Mouse (Mus musculus) limb, embryonic 11.5 days (tissue): ENCODE data around the gene Mmadhc. TPM values are rescaled to one million over a fixed set of nuclear protein-coding genes. Genes with fewer than 3 reads are reported as not detected.

Source experiments
- ATAC-seq: fragments of 200-750 bp; cut with Nextera tagmentation; 2 replicates; pipeline ENCODE4 v1.8.0; 2017; ENCODE audit warnings: low read depth; ENCODE audit not compliant: insufficient number of reproducible peaks, low FRiP score, low TSS enrichment
- DNase-seq: peaks from one replicate; pipeline ENCODE4 v3.0.0-alpha.2; 2015; ENCODE audit warnings: low spot score
- H3K27ac ChIP-seq: fragments of 300-500 bp; sonication (generic); replicated peaks from 2 replicates; pipeline ENCODE4 v1.5.1; 2014; ENCODE audit warnings: low read depth, mild to moderate bottlenecking, low read length
- H3K27me3 ChIP-seq: fragments of 300-500 bp; sonication (generic); 2 replicates; pipeline ENCODE4 v1.6.1; 2014; ENCODE audit warnings: mild to moderate bottlenecking, low read length, mixed read lengths; ENCODE audit not compliant: control insufficient read depth, insufficient read depth
- H3K36me3 ChIP-seq: fragments of 300-500 bp; sonication (generic); 2 replicates; pipeline ENCODE4 v1.6.1; 2014; ENCODE audit warnings: mild to moderate bottlenecking, low read length, moderate library complexity, mixed read lengths; ENCODE audit not compliant: control insufficient read depth, insufficient read depth
- H3K4me1 ChIP-seq: fragments of 300-500 bp; sonication (generic); 2 replicates; pipeline ENCODE4 v1.6.1; 2014; ENCODE audit warnings: low read length, mixed read lengths; ENCODE audit not compliant: control insufficient read depth, insufficient read depth
- H3K4me2 ChIP-seq: fragments of 300-500 bp; sonication (generic); 2 replicates; pipeline ENCODE4 v1.6.1; 2014; ENCODE audit warnings: low read depth, mild to moderate bottlenecking, moderate library complexity; ENCODE audit not compliant: severe bottlenecking
- H3K4me3 ChIP-seq: fragments of 300-500 bp; sonication (generic); 2 replicates; pipeline ENCODE4 v1.5.1; 2014; ENCODE audit warnings: low read depth, low read length
- H3K9ac ChIP-seq: fragments of 300-500 bp; sonication (generic); 2 replicates; pipeline ENCODE4 v1.6.1; 2014; ENCODE audit warnings: mild to moderate bottlenecking, low read length
- H3K9me3 ChIP-seq: fragments of 300-500 bp; sonication (generic); 2 replicates; pipeline ENCODE4 v1.6.1; 2016; ENCODE audit warnings: low read length; ENCODE audit not compliant: control insufficient read depth
- WGBS: fragments of 180-500 bp; shearing (Covaris S2); extraction: QIAGEN DNeasy Blood & Tissue Kit; methylation state at CpG from one replicate; pipeline ENCODE4 v1.1.7; 2014; 5-methylcytosine and 5-hydroxymethylcytosine counted together
- polyA plus RNA-seq: library from polyadenylated mRNA; unstranded; fragments of >200 nt; fragmentation: Nextera tagmentation; extraction: Ambion mirVana; gene quantifications from 2 replicates; pipeline ENCODE4 v1.2.1, GENCODE M21; 2014

Gene Mmadhc
- polyA plus RNA-seq, 1 experiment from 2014 or later = 168 TPM

GRCm38 (mm10) chr2:50284040-50284439 is 12.6 kb downstream of the Mmadhc start:
- no peaks in the 10 kb centered on the region for H3K4me1 ChIP-seq
- no peak for DNase-seq
- H3K27ac ChIP-seq = no peak overlapping the region
- H3K27me3 ChIP-seq = no peaks in the 10 kb centered on the region
- no peak overlapping the region for H3K9ac ChIP-seq
- no peak overlapping the region for H3K4me3 ChIP-seq
- H3K9me3 ChIP-seq = no peaks in the 10 kb centered on the region
- 82% methylated on average over 5 of the region's 5 CpGs for WGBS
- no peak for ATAC-seq
- H3K4me2 ChIP-seq = no peak overlapping the region
- peaks cover 8% of the 10 kb centered on the region for H3K36me3 ChIP-seq

DNA sequence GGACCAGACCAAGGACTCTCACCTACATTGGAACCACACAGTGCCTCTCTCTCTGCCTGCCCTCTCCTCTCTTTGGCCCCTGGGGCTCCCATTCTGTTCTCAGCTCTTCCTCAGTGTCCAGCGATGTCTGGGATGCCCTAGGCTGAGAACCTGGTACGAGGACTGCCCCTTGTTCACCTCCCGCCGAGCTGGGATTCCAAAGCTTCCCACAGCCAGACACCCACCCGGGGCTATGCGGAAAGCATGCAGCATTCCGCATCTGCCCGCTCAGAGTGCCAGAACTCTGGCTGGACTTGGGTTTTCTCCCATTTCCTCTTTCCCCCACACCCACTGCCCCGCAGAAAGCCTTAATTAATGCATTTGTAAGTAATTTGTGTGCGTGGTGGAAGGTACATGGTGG is 19.9 kb downstream of the Mmadhc start:
- 52% methylated on average over 10 of the region's 10 CpGs for WGBS
- no peak overlapping the region for H3K4me3 ChIP-seq
- no peak overlapping the region for H3K4me2 ChIP-seq
- H3K27ac ChIP-seq = no peak overlapping the region
- DNase-seq (peak; percentile 27), ATAC-seq (no peak)
- H3K4me1 ChIP-seq = no peaks in the 10 kb centered on the region
- H3K9ac ChIP-seq = no peak overlapping the region
- no peaks in the 10 kb centered on the region for H3K9me3 ChIP-seq
- no peaks in the 10 kb centered on the region for H3K27me3 ChIP-seq
- H3K36me3 ChIP-seq = peaks cover 7% of the 10 kb centered on the region

- no peak overlapping the region for H3K4me3 ChIP-seq
- H3K9me3 ChIP-seq = no peaks in the 10 kb centered on the region
- no peaks in the 10 kb centered on the region for H3K27me3 ChIP-seq
- no peaks in the 10 kb centered on the region; the same call in 1 of the 2 replicates for H3K36me3 ChIP-seq
- no peak overlapping the region for H3K4me2 ChIP-seq
- no peak overlapping the region for H3K9ac ChIP-seq
- no peak for ATAC-seq
- no peaks in the 10 kb centered on the region for H3K4me1 ChIP-seq
- WGBS = 74% methylated on average over 6 of the region's 6 CpGs
- no peak overlapping the region for H3K27ac ChIP-seq
- no peak for DNase-seq
These were observed 23.2 kb downstream of the Mmadhc start for GRCm38 (mm10) chr2:50273415-50273814.

DNA sequence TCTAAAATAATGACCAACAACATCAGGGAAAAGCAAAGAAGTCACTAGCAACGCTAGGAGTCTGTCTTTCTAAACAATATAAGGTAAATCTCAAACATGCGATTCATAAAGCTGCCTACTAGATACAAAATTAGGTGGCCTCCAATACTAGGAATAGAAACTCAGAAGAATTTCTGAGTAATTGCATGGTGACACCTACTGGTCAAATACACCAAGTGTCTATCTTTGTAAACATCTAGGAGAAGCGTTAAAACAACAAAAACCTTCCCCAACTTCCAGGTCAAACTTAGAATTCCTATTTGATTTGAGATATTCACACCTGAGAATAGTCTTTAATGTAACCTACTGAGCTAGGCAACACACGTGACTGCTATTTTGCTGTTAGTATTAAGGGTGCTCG is 24.4 kb downstream of the Mmadhc start:
- no peak for ATAC-seq

GRCm38 (mm10) chr2:50268514-50268913 is 28.1 kb downstream of the Mmadhc start:
- H3K36me3 ChIP-seq = no peaks in the 10 kb centered on the region
- WGBS = 65% methylated on average over 2 of the region's 2 CpGs
- no peaks in the 10 kb centered on the region for H3K4me1 ChIP-seq
- H3K9ac ChIP-seq = no peak overlapping the region
- ATAC-seq (no peak), DNase-seq (no peak)
- no peak overlapping the region for H3K27ac ChIP-seq
- no peak overlapping the region for H3K4me3 ChIP-seq
- no peaks in the 10 kb centered on the region for H3K9me3 ChIP-seq
- H3K27me3 ChIP-seq = no peaks in the 10 kb centered on the region
- no peak overlapping the region for H3K4me2 ChIP-seq

More for the DNA sequence above, 24.4 kb downstream of the Mmadhc start:
- no peaks in the 10 kb centered on the region for H3K36me3 ChIP-seq
- no peaks in the 10 kb centered on the region for H3K4me1 ChIP-seq
- H3K27ac ChIP-seq = no peak overlapping the region
- WGBS = 44% methylated on average over 5 of the region's 5 CpGs
- no peak overlapping the region for H3K9ac ChIP-seq
- no peaks in the 10 kb centered on the region for H3K27me3 ChIP-seq
- no peak overlapping the region for H3K4me3 ChIP-seq
- H3K9me3 ChIP-seq = no peaks in the 10 kb centered on the region
- H3K4me2 ChIP-seq = no peak overlapping the region
- no peak for DNase-seq

DNA sequence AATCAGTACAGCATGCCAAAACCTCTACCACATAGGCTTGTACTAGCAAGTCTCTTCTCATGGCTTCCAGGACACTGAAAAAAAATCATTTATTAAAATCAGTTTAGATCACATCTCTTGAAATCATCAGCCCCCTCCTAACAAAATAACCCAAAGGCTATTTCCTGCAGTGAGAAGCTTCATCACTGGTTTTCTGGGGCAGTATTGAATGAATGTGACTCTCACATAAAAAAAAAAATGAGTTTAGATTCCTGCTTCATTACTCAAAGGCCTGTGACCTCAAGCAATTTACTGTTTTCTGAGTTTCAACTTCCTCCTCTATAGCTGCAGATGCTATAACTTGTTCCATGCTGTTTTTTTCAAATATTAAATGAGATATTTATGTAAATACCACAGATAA is 29.6 kb downstream of the Mmadhc start:
- DNase-seq = no peak
- Histone ChIP-seq H3K9ac (no peak overlapping the region), H3K27me3 (no peaks in the 10 kb centered on the region), H3K27ac (no peak overlapping the region), H3K4me2 (no peak overlapping the region), H3K36me3 (no peaks in the 10 kb centered on the region), H3K4me1 (no peaks in the 10 kb centered on the region), H3K4me3 (no peak overlapping the region), H3K9me3 (no peaks in the 10 kb centered on the region)
- no peak for ATAC-seq

- no peak overlapping the region for H3K27ac ChIP-seq
- H3K9me3 ChIP-seq = no peaks in the 10 kb centered on the region
- DNase-seq = no peak
- no peaks in the 10 kb centered on the region for H3K4me1 ChIP-seq
- H3K36me3 ChIP-seq = no peaks in the 10 kb centered on the region
- no peak overlapping the region for H3K4me3 ChIP-seq
- no peak for ATAC-seq
- no peak overlapping the region for H3K9ac ChIP-seq
- H3K4me2 ChIP-seq = no peak overlapping the region
- 30% methylated on average over 2 of the region's 2 CpGs for WGBS
- no peaks in the 10 kb centered on the region for H3K27me3 ChIP-seq
These were observed 31.3 kb downstream of the Mmadhc start for GRCm38 (mm10) chr2:50265215-50265785.

DNA sequence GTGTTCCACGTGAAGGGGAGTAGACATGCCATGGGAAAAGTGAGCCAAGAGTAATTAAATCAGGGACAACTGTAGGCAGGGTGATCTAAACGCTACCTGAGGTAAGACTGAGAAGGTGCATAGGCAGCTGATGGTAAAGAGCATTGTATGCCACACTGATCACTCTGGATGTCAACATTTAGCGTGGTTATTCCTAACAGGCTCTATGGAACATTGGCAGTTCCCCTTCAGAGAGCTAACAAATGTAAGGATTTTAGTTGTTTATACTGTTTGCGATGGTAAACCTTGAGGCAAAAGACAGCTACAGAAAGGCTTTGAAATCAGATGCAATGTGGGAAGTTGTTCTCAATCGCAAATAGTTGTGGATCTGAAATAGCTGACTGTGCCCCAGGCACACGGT is 32.5 kb downstream of the Mmadhc start:
- Histone ChIP-seq H3K4me1 (no peaks in the 10 kb centered on the region), H3K4me3 (no peak overlapping the region), H3K4me2 (no peak overlapping the region), H3K27me3 (no peaks in the 10 kb centered on the region), H3K9me3 (no peaks in the 10 kb centered on the region), H3K36me3 (no peaks in the 10 kb centered on the region), H3K9ac (no peak overlapping the region), H3K27ac (no peak overlapping the region)
- 76% methylated on average over 6 of the region's 6 CpGs for WGBS
- DNase-seq (no peak), ATAC-seq (no peak)

DNA sequence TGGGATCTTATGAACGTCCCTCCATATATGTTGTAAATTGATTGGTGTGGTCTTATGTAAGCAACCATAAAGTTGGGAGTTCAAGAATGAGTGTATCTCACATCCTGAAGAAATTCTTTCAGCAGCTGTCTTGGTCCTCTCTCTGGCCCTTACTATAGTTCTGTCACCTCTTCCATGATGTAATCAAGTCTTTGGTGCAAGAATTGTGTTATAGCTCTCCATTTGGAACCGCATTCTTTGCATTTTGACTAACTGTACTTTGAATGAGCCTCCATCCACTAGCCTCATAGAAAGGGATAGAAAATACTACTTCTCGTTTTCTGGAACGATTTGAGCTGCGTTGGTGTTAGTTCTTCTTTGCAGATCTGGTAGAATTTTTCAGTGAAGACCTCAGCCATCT is 41.6 kb downstream of the Mmadhc start:
- H3K9me3 ChIP-seq = no peaks in the 10 kb centered on the region
- WGBS = 88% methylated on average over 5 of the region's 5 CpGs
- H3K4me2 ChIP-seq = no peak overlapping the region
- DNase-seq (no peak), ATAC-seq (no peak)
- no peaks in the 10 kb centered on the region for H3K27me3 ChIP-seq
- H3K27ac ChIP-seq = no peak overlapping the region
- no peaks in the 10 kb centered on the region for H3K36me3 ChIP-seq
- H3K4me3 ChIP-seq = no peak overlapping the region
- H3K4me1 ChIP-seq = no peaks in the 10 kb centered on the region
- no peak overlapping the region for H3K9ac ChIP-seq
